In genomic region chr1:127676116-127676515, GRCm38 (mm10) we compare ENCODE assay signal across 11 mouse cellular contexts. TPM values are rescaled to one million over a fixed set of nuclear protein-coding genes. Genes with fewer than 3 reads are reported as not detected.
DNase-seq lines count a peak whose midpoint lies in the region; ATAC-seq and TF ChIP-seq lines count a peak whose summit lies in the region.
"Had no signal": no experiment of that assay in that cellular context is flagged by ENCODE, and none has a peak within 500 bp of the region (broad histone marks: within the 10 kb centered on the region; RNA-seq: fewer than 3 reads in every experiment).

No protein-coding gene starts in this region.

- H3K4me1 ChIP-seq in heart, embryonic 12.5 days (replicated peaks) = peaks cover 22% of the 10 kb centered on the region
- H3K4me1 ChIP-seq in heart, adult 2 months (ENCODE audit: control insufficient read depth, insufficient read depth, low read length) = no peaks in the 10 kb centered on the region
- no peaks in the 10 kb centered on the region for H3K4me1 ChIP-seq in bone marrow, adult 2 months (ENCODE audit: control insufficient read depth, insufficient read depth, low read length)
- H3K4me1 ChIP-seq in embryonic facial prominence, embryonic 14.5 days (ENCODE audit: control insufficient read depth, insufficient read depth, low read length) = peaks cover 6% of the 10 kb centered on the region; the same call in 1 of the 2 replicates
- peaks cover 19% of the 10 kb centered on the region for H3K4me1 ChIP-seq in limb, embryonic 12.5 days (replicated peaks)

- ATAC-seq in heart, embryonic 12.5 days (ENCODE audit: insufficient number of reproducible peaks, low FRiP score) = no peak
- no peak for ATAC-seq in embryonic facial prominence, embryonic 14.5 days (ENCODE audit: low read depth)
- ATAC-seq in limb, embryonic 12.5 days (ENCODE audit: insufficient number of reproducible peaks, insufficient read depth, low FRiP score, low TSS enrichment, low read depth) = no peak

- no peak for TF ChIP-seq EP300 in heart, adult 2 months (IDR thresholded peaks at IDR 0.05; ENCODE audit: insufficient read depth, low read depth, low read length)

- peak overlapping the region; percentile 78 for H3K9ac ChIP-seq in heart, embryonic 12.5 days
- H3K9ac ChIP-seq in heart, adult 2 months (ENCODE audit: low read depth, low read length) = no peak overlapping the region
- no peak overlapping the region for H3K9ac ChIP-seq in embryonic facial prominence, embryonic 14.5 days (ENCODE audit: low read depth, low read length)
- no peak overlapping the region for H3K9ac ChIP-seq in limb, embryonic 12.5 days (replicated peaks)
- H3K9ac ChIP-seq: lung, embryonic 15.5 days had no signal

- no peak overlapping the region for H3K27ac ChIP-seq in heart, embryonic 12.5 days (ENCODE audit: poor library complexity, severe bottlenecking)
- H3K27ac ChIP-seq in heart, adult 2 months = no peak overlapping the region
- H3K27ac ChIP-seq in bone marrow, adult 2 months (ENCODE audit: control insufficient read depth, insufficient read depth, low read depth, low read length, poor library complexity) = no peak overlapping the region
- no peak overlapping the region for H3K27ac ChIP-seq in embryonic facial prominence, embryonic 14.5 days (replicated peaks; ENCODE audit: low read depth, low read length)
- no peak overlapping the region for H3K27ac ChIP-seq in limb, embryonic 12.5 days
- H3K27ac ChIP-seq: lung, embryonic 15.5 days had no signal

- no peak for TF ChIP-seq CTCF in heart, adult 2 months (IDR thresholded peaks at IDR 0.05)
- TF ChIP-seq CTCF in bone marrow, adult 2 months (IDR thresholded peaks at IDR 0.05; ENCODE audit: control insufficient read depth, insufficient read depth, low read length) = no peak

- peak overlapping the region; percentile 99 for H3K4me2 ChIP-seq in heart, embryonic 12.5 days
- 0 out of 2 replicates have a peak overlapping the region, but pooled peaks have one; percentile 98 for H3K4me2 ChIP-seq in embryonic facial prominence, embryonic 14.5 days (ENCODE audit: low read depth, low read length)
- peak overlapping the region; percentile 96 for H3K4me2 ChIP-seq in limb, embryonic 12.5 days

- H3K27me3 ChIP-seq in heart, embryonic 12.5 days (replicated peaks) = peaks cover 53% of the 10 kb centered on the region
- peaks cover 19% of the 10 kb centered on the region for H3K27me3 ChIP-seq in heart, adult 2 months (ENCODE audit: control insufficient read depth, insufficient read depth, low read length)
- peaks cover 68% of the 10 kb centered on the region for H3K27me3 ChIP-seq in embryonic facial prominence, embryonic 14.5 days (replicated peaks; ENCODE audit: control insufficient read depth, insufficient read depth, low read length)
- H3K27me3 ChIP-seq in limb, embryonic 12.5 days = peaks cover 81% of the 10 kb centered on the region

- no peaks in the 10 kb centered on the region for H3K9me3 ChIP-seq in heart, embryonic 12.5 days (replicated peaks)
- H3K9me3 ChIP-seq in embryonic facial prominence, embryonic 14.5 days (ENCODE audit: control insufficient read depth, low read length) = no peaks in the 10 kb centered on the region
- no peaks in the 10 kb centered on the region for H3K9me3 ChIP-seq in limb, embryonic 12.5 days
- H3K9me3 ChIP-seq: lung, embryonic 15.5 days had no signal

- 26% methylated on average over 12 of the region's 12 CpGs for WGBS in heart, embryonic 12.5 days
- WGBS in heart, adult 2 months = 42% methylated on average over 12 of the region's 12 CpGs
- 61% methylated on average over 12 of the region's 12 CpGs for WGBS in bone marrow, adult 2 months
- WGBS in embryonic facial prominence, embryonic 14.5 days = 31% methylated on average over 12 of the region's 12 CpGs
- 34% methylated on average over 12 of the region's 12 CpGs for WGBS in limb, embryonic 12.5 days

- no peak for DNase-seq in heart, adult 2 months
- no peak for DNase-seq in embryonic facial prominence, embryonic 14.5 days (ENCODE audit: low spot score)
- DNase-seq in urinary bladder, postnatal 4 days (ENCODE audit: low spot score in 2 of 2) = no peak
- no peak for DNase-seq in lung, postnatal 25 days (ENCODE audit: low spot score)
- no peak for DNase-seq in spleen, postnatal 14 days (ENCODE audit: low spot score in 2 of 2)
- DNase-seq: heart, postnatal 4 days had no signal

- intact Hi-C loops in heart, adult 2 months (cut with DNase I) = loop anchor here (5.0 kb wide), 1 partner anchor 174 kb away; no protein-coding TSS in a partner anchor

- no peaks in the 10 kb centered on the region for H3K79me2 ChIP-seq in heart, adult 2 months (replicated peaks; ENCODE audit: control insufficient read depth, insufficient read depth, low read length)

- H3K4me3 ChIP-seq in heart, embryonic 12.5 days = peak overlapping the region; percentile 77
- H3K4me3 ChIP-seq in heart, adult 2 months = no peak overlapping the region
- peak overlapping the region; percentile 12 for H3K4me3 ChIP-seq in bone marrow, adult 2 months (replicated peaks; ENCODE audit: control insufficient read depth, low read depth, low read length)
- H3K4me3 ChIP-seq in embryonic facial prominence, embryonic 14.5 days (ENCODE audit: low read depth, low read length) = peak overlapping the region; percentile 58; the same call in 1 of the 2 replicates
- peak overlapping the region; percentile 55; the same call in 1 of the 2 replicates for H3K4me3 ChIP-seq in limb, embryonic 12.5 days (replicated peaks)

- no peaks in the 10 kb centered on the region for H3K36me3 ChIP-seq in heart, embryonic 12.5 days
- H3K36me3 ChIP-seq in heart, adult 2 months (ENCODE audit: control insufficient read depth, insufficient read depth, low read length) = no peaks in the 10 kb centered on the region
- H3K36me3 ChIP-seq in embryonic facial prominence, embryonic 14.5 days (ENCODE audit: control insufficient read depth, insufficient read depth, low read length) = no peaks in the 10 kb centered on the region
- H3K36me3 ChIP-seq in limb, embryonic 12.5 days = no peaks in the 10 kb centered on the region
- H3K36me3 ChIP-seq: lung, embryonic 15.5 days had no signal

- TF ChIP-seq POLR2A in heart, adult 2 months (IDR thresholded peaks at IDR 0.05; ENCODE audit: insufficient read depth, low read depth, low read length) = no peak
- no peak for TF ChIP-seq POLR2A in bone marrow, adult 2 months (IDR thresholded peaks at IDR 0.05; ENCODE audit: borderline replicate concordance, control insufficient read depth, low read depth, low read length)

RNA-seq across cellular contexts. Expression of gene Tmem163, which starts 3.2 kb away (rescaled TPM):
- polyA plus RNA-seq in heart, embryonic 12.5 days (2016; fragmentation: Nextera tagmentation; extraction: Ambion mirVana) = 29.3 and 35.0 TPM in 2 replicates
- 1 to 10 TPM; 5.2 to 6.5 TPM for total RNA-seq in heart, adult 2 months (2021)
- polyA plus RNA-seq in heart, adult 2 months (2012; rRNA removed) = 18.3 and 21.6 TPM in 2 replicates
- polyA plus RNA-seq in bone marrow, adult 2 months (2011; ENCODE audit: insufficient read depth, insufficient read length, low replicate concordance, missing spikeins) = 2.5 and 5.7 TPM in 2 replicates
- polyA plus RNA-seq in embryonic facial prominence, embryonic 14.5 days (2014; fragmentation: Nextera tagmentation; extraction: Ambion mirVana) = 2.1 and 4.7 TPM in 2 replicates
- polyA plus RNA-seq in limb, embryonic 12.5 days (2016; fragmentation: Nextera tagmentation; extraction: Ambion mirVana) = 6.9 and 11.5 TPM in 2 replicates

RNA-seq across cellular contexts. Expression of gene Acmsd, which starts 53.1 kb away (rescaled TPM):
- 0.18 and 0.42 TPM in 2 replicates for polyA plus RNA-seq in heart, embryonic 12.5 days (2016; fragmentation: Nextera tagmentation; extraction: Ambion mirVana)
- under 1 TPM; 0.10 to 0.43 TPM for total RNA-seq in heart, adult 2 months (2021)
- 0.08 TPM in 1 of 2 replicates, not detected in the other for polyA plus RNA-seq in heart, adult 2 months (2012; rRNA removed)
- polyA plus RNA-seq in bone marrow, adult 2 months (2011; ENCODE audit: insufficient read depth, insufficient read length, low replicate concordance, missing spikeins) = 4.1 and 11.2 TPM in 2 replicates
- 0.10 and 0.22 TPM in 2 replicates for polyA plus RNA-seq in embryonic facial prominence, embryonic 14.5 days (2014; fragmentation: Nextera tagmentation; extraction: Ambion mirVana)
- polyA plus RNA-seq in limb, embryonic 12.5 days (2016; fragmentation: Nextera tagmentation; extraction: Ambion mirVana) = 0.13 and 0.17 TPM in 2 replicates
- polyA plus RNA-seq: C2C12 had no signal
